Mouse (Mus musculus) liver, adult 2 months (tissue): ENCODE results near the gene Dock9.

Experiments used
- CTCF ChIP-seq: fragments of 200-500 bp; IDR thresholded peaks from 2 replicates; pipeline ENCODE4 v1.5.1; 2011; ENCODE audit warnings: low read depth, low read length, control low read depth
- POLR2A ChIP-seq: fragments of 200-500 bp; IDR thresholded peaks from 2 replicates; pipeline ENCODE4 v1.6.1; 2011; ENCODE audit warnings: low read length, control low read depth; ENCODE audit not compliant: insufficient read depth; ENCODE audit errors: extremely low read depth

DNA sequence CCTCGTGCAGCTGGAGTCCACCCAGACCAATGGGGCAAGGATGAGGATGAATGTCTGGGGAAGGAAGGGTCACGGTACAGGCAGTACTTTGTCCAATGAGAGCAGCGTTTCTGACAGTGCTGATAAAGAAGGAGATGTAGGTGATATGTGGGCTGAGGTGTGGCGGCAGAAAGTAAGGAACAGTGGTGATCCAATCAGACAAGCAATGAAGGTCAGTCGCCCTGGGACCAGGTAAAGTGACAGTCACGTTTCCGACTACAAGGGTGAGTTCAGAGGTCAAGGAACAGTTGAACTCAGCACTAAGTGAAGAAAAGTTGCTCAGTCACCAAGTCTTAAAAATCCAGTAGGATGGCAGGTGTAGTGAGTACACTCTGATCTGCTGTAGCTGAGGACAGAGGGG is 29.5 kb upstream of the Dock9 start:
- TF ChIP-seq CTCF (no peak), POLR2A (no peak)
